Comparison of ENCODE assay signal across 7 mouse cellular contexts in genomic region chr1:167246976-167247375, GRCm38 (mm10). TPM values are rescaled to one million over a fixed set of nuclear protein-coding genes. Genes with fewer than 3 reads are reported as not detected.
DNase-seq lines count a peak whose midpoint lies in the region; ATAC-seq and TF ChIP-seq lines count a peak whose summit lies in the region.

No protein-coding gene starts in this region.

- no peak overlapping the region for H3K9ac ChIP-seq in heart, embryonic 16.5 days (ENCODE audit: low read length)
- H3K9ac ChIP-seq in lung, embryonic 14.5 days: no peak overlapping the region

- intact Hi-C loops in left cerebral cortex, postnatal 25 days (cut with DNase I): no loop called here

- peak overlapping the region; percentile 46; the same call in 1 of the 2 replicates for H3K27ac ChIP-seq in heart, embryonic 16.5 days (ENCODE audit: low read length)
- H3K27ac ChIP-seq in lung, embryonic 14.5 days (ENCODE audit: low read depth): peak overlapping the region; percentile 20; the same call in 1 of the 2 replicates

- H3K36me3 ChIP-seq in heart, embryonic 16.5 days (ENCODE audit: control insufficient read depth, insufficient read depth): no peaks in the 10 kb centered on the region
- H3K36me3 ChIP-seq in lung, embryonic 14.5 days (ENCODE audit: insufficient read depth): no peaks in the 10 kb centered on the region

- no peak for TF ChIP-seq CTCF in lung, embryonic 14.5 days (IDR thresholded peaks at IDR 0.05; ENCODE audit: low read depth)

- WGBS in heart, embryonic 16.5 days: 30% methylated on average over 8 of the region's 8 CpGs
- WGBS in lung, embryonic 14.5 days: 22% methylated on average over 8 of the region's 8 CpGs

- peak; percentile 56 for DNase-seq in right cerebral cortex, postnatal 14 days
- DNase-seq in right cerebral cortex, adult 18-20 months: no peak
- peak; percentile 82 to 85 for DNase-seq in adrenal gland, postnatal 36 days
- DNase-seq in lung, embryonic 14.5 days: peak; percentile 97
- DNase-seq in thymus, postnatal 36 days: peak; percentile 34 to 38
- no peak for DNase-seq in left cerebral cortex, postnatal 25 days (ENCODE audit: low spot score in 2 of 2)

- no peaks in the 10 kb centered on the region for H3K9me3 ChIP-seq in heart, embryonic 16.5 days (replicated peaks; ENCODE audit: control insufficient read depth, low read length)
- H3K9me3 ChIP-seq in lung, embryonic 14.5 days (ENCODE audit: low read depth, low read length): no peaks in the 10 kb centered on the region

- no peak overlapping the region for H3K4me3 ChIP-seq in heart, embryonic 16.5 days (ENCODE audit: low read length)
- H3K4me3 ChIP-seq in lung, embryonic 14.5 days (ENCODE audit: low read depth, low read length): no peak overlapping the region

- H3K4me1 ChIP-seq in heart, embryonic 16.5 days (ENCODE audit: control insufficient read depth, insufficient read depth, low read length): peaks cover 51% of the 10 kb centered on the region
- peaks cover 24% of the 10 kb centered on the region for H3K4me1 ChIP-seq in lung, embryonic 14.5 days (ENCODE audit: insufficient read depth)

- no peaks in the 10 kb centered on the region for H3K27me3 ChIP-seq in heart, embryonic 16.5 days (ENCODE audit: control insufficient read depth, insufficient read depth, low read length)
- H3K27me3 ChIP-seq in lung, embryonic 14.5 days (ENCODE audit: insufficient read depth, low read length): no peaks in the 10 kb centered on the region

- no peak for ATAC-seq in heart, embryonic 16.5 days (replicated peaks; ENCODE audit: extremely low read depth, insufficient read depth, low FRiP score)
- ATAC-seq in lung, embryonic 14.5 days (ENCODE audit: insufficient read depth): peak; percentile 52; the same call in 1 of the 2 replicates

- H3K4me2 ChIP-seq in heart, embryonic 16.5 days (ENCODE audit: low read depth, low read length): no peak overlapping the region
- no peak overlapping the region for H3K4me2 ChIP-seq in lung, embryonic 14.5 days

RNA-seq across cellular contexts. Expression of gene Uck2, which starts 38.1 kb away (rescaled TPM):
- 10 to 100 TPM; 60.6 to 65.0 TPM for total RNA-seq in adrenal gland, postnatal 36 days (2021)
- polyA plus RNA-seq in heart, embryonic 16.5 days (2015; fragmentation: Nextera tagmentation; extraction: Ambion mirVana): 51.4 and 68.8 TPM in 2 replicates
- 98.3 and 98.8 TPM in 2 replicates for polyA plus RNA-seq in lung, embryonic 14.5 days (2014; fragmentation: Nextera tagmentation; extraction: Ambion mirVana)
- total RNA-seq in left cerebral cortex, postnatal 25 days (2021): 10 to 100 TPM; 44.6 to 46.9 TPM

Comparison
In these comparisons a context has a peak if more than half of its experiments do, and no peak if none do; other contexts are left out.
1. DNase-seq: peak in right cerebral cortex, postnatal 14 days (single experiment), adrenal gland, postnatal 36 days (2 of 2), lung, embryonic 14.5 days (single experiment) and thymus, postnatal 36 days (2 of 2); none in right cerebral cortex, adult 18-20 months (single experiment) and left cerebral cortex, postnatal 25 days (0 of 2).